Mouse (Mus musculus): ENCODE data around the gene Asns. TPM values are rescaled to one million over a fixed set of nuclear protein-coding genes. Genes with fewer than 3 reads are reported as not detected.

The Asns gene
- 54.9 and 60.2 TPM in 2 replicates for polyA plus RNA-seq (2016; fragmentation: Nextera tagmentation; extraction: Ambion mirVana)

- Histone ChIP-seq H3K4me3 (peak within 1 kb of the TSS; percentile 72), H3K4me1 (no peaks in the 10 kb centered on the region), H3K4me2 (replicated peaks) (peak within 1 kb of the TSS; percentile 90), H3K27me3 (replicated peaks) (no peaks in the 10 kb centered on the region), H3K36me3 (no peaks in the 10 kb centered on the region), H3K9ac (peak within 1 kb of the TSS; percentile 68), H3K27ac (no peak within 1 kb of the TSS), H3K9me3 (no peaks in the 10 kb centered on the region)
- ATAC-seq (ENCODE audit: low FRiP score, low read depth): peak; percentile 98
- WGBS: under 1% methylated on average over 51 of the region's 51 CpGs
Observed at GRCm38 (mm10) chr6:7692884-7693585, at the start of gene Asns. TSS of gene Asns (minus strand) at chr6:7693254.

GRCm38 (mm10) chr6:7741721-7742120 is 48.7 kb upstream of the Asns start:
- no peak for ATAC-seq (ENCODE audit: low FRiP score, low read depth)
- H3K9me3 ChIP-seq: no peaks in the 10 kb centered on the region
- H3K4me2 ChIP-seq (replicated peaks): no peak overlapping the region
- no peaks in the 10 kb centered on the region for H3K27me3 ChIP-seq (replicated peaks)
- no peaks in the 10 kb centered on the region for H3K36me3 ChIP-seq
- 82% methylated on average over 3 of the region's 3 CpGs for WGBS
- H3K4me1 ChIP-seq: no peaks in the 10 kb centered on the region
- no peak overlapping the region for H3K9ac ChIP-seq
- no peak overlapping the region for H3K27ac ChIP-seq
- no peak overlapping the region for H3K4me3 ChIP-seq

- H3K4me2 ChIP-seq (replicated peaks): no peak overlapping the region
- no peaks in the 10 kb centered on the region for H3K4me1 ChIP-seq
- ATAC-seq (ENCODE audit: low FRiP score, low read depth): no peak
- H3K27me3 ChIP-seq (replicated peaks): no peaks in the 10 kb centered on the region
- 93% methylated on average over 2 of the region's 2 CpGs for WGBS
- H3K36me3 ChIP-seq: no peaks in the 10 kb centered on the region
- H3K4me3 ChIP-seq: no peak overlapping the region
- H3K9me3 ChIP-seq: no peaks in the 10 kb centered on the region
- H3K27ac ChIP-seq: no peak overlapping the region
- no peak overlapping the region for H3K9ac ChIP-seq
Observed at GRCm38 (mm10) chr6:7737842-7738241, 44.8 kb upstream of the Asns start.

GRCm38 (mm10) chr6:7732754-7733708 is 40.0 kb upstream of the Asns start:
- Histone ChIP-seq H3K36me3 (no peaks in the 10 kb centered on the region), H3K27ac (no peak overlapping the region), H3K4me1 (no peaks in the 10 kb centered on the region), H3K9ac (no peak overlapping the region), H3K4me3 (no peak overlapping the region), H3K27me3 (replicated peaks) (no peaks in the 10 kb centered on the region), H3K4me2 (replicated peaks) (no peak overlapping the region), H3K9me3 (peaks cover 4% of the 10 kb centered on the region; the same call in 1 of the 2 replicates)
- WGBS: 42% methylated on average over 12 of the region's 12 CpGs
- ATAC-seq (ENCODE audit: low FRiP score, low read depth): peak; percentile 80; the same call in 1 of the 2 replicates

GRCm38 (mm10) chr6:7732097-7732496 is 39.0 kb upstream of the Asns start:
- Histone ChIP-seq H3K27ac (no peak overlapping the region), H3K9me3 (peaks cover 8% of the 10 kb centered on the region; the same call in 1 of the 2 replicates), H3K36me3 (no peaks in the 10 kb centered on the region), H3K4me1 (no peaks in the 10 kb centered on the region), H3K4me3 (no peak overlapping the region), H3K4me2 (replicated peaks) (no peak overlapping the region), H3K9ac (no peak overlapping the region), H3K27me3 (replicated peaks) (no peaks in the 10 kb centered on the region)
- no peak for ATAC-seq (ENCODE audit: low FRiP score, low read depth)
- WGBS: 90% methylated on average over 6 of the region's 6 CpGs

GRCm38 (mm10) chr6:7729128-7729527 is 36.1 kb upstream of the Asns start:
- Histone ChIP-seq H3K27ac (no peak overlapping the region), H3K4me2 (replicated peaks) (no peak overlapping the region), H3K9ac (no peak overlapping the region), H3K27me3 (replicated peaks) (no peaks in the 10 kb centered on the region), H3K9me3 (peaks cover 8% of the 10 kb centered on the region; the same call in 1 of the 2 replicates), H3K4me1 (no peaks in the 10 kb centered on the region), H3K4me3 (no peak overlapping the region), H3K36me3 (no peaks in the 10 kb centered on the region)
- no peak for ATAC-seq (ENCODE audit: low FRiP score, low read depth)
- WGBS: 83% methylated on average over 2 of the region's 2 CpGs

- Histone ChIP-seq H3K27me3 (replicated peaks) (no peaks in the 10 kb centered on the region), H3K4me2 (replicated peaks) (no peak overlapping the region), H3K9me3 (peaks cover 8% of the 10 kb centered on the region; the same call in 1 of the 2 replicates), H3K36me3 (no peaks in the 10 kb centered on the region), H3K4me1 (no peaks in the 10 kb centered on the region), H3K4me3 (no peak overlapping the region), H3K27ac (no peak overlapping the region), H3K9ac (no peak overlapping the region)
- WGBS: 90% methylated on average over 5 of the region's 5 CpGs
- ATAC-seq (ENCODE audit: low FRiP score, low read depth): no peak
Observed at GRCm38 (mm10) chr6:7728241-7728640, 35.2 kb upstream of the Asns start.

- H3K9ac ChIP-seq: no peak overlapping the region
- no peak for ATAC-seq (ENCODE audit: low FRiP score, low read depth)
- H3K27ac ChIP-seq: no peak overlapping the region
- H3K27me3 ChIP-seq (replicated peaks): no peaks in the 10 kb centered on the region
- H3K4me2 ChIP-seq (replicated peaks): no peak overlapping the region
- H3K36me3 ChIP-seq: no peaks in the 10 kb centered on the region
- H3K4me1 ChIP-seq: no peaks in the 10 kb centered on the region
- 83% methylated on average over 4 of the region's 4 CpGs for WGBS
- no peak overlapping the region for H3K4me3 ChIP-seq
- no peaks in the 10 kb centered on the region for H3K9me3 ChIP-seq
Observed at GRCm38 (mm10) chr6:7716236-7716635, 23.2 kb upstream of the Asns start.

GRCm38 (mm10) chr6:7714230-7714629 is 21.2 kb upstream of the Asns start:
- no peak for ATAC-seq (ENCODE audit: low FRiP score, low read depth)
- Histone ChIP-seq H3K9ac (no peak overlapping the region), H3K4me2 (replicated peaks) (no peak overlapping the region), H3K9me3 (no peaks in the 10 kb centered on the region), H3K27ac (no peak overlapping the region), H3K27me3 (replicated peaks) (no peaks in the 10 kb centered on the region), H3K4me1 (no peaks in the 10 kb centered on the region), H3K4me3 (no peak overlapping the region), H3K36me3 (no peaks in the 10 kb centered on the region)
- WGBS: 80% methylated on average over 2 of the region's 2 CpGs

GRCm38 (mm10) chr6:7711837-7712330 is 18.8 kb upstream of the Asns start:
- no peak for ATAC-seq (ENCODE audit: low FRiP score, low read depth)
- WGBS: 66% methylated on average over 3 of the region's 3 CpGs
- no peak overlapping the region for H3K27ac ChIP-seq

GRCm38 (mm10) chr6:7708246-7708645 is 15.2 kb upstream of the Asns start:
- no peak for ATAC-seq (ENCODE audit: low FRiP score, low read depth)
- WGBS: 84% methylated on average over 3 of the region's 3 CpGs

More at GRCm38 (mm10) chr6:7711837-7712330, 18.8 kb upstream of the Asns start:
- no peak overlapping the region for H3K9ac ChIP-seq
- H3K4me3 ChIP-seq: no peak overlapping the region
- H3K9me3 ChIP-seq: no peaks in the 10 kb centered on the region
- no peak overlapping the region for H3K4me2 ChIP-seq (replicated peaks)
- H3K36me3 ChIP-seq: no peaks in the 10 kb centered on the region
- H3K4me1 ChIP-seq: no peaks in the 10 kb centered on the region
- no peaks in the 10 kb centered on the region for H3K27me3 ChIP-seq (replicated peaks)

GRCm38 (mm10) chr6:7706796-7707195 is 13.7 kb upstream of the Asns start:
- H3K4me1 ChIP-seq: no peaks in the 10 kb centered on the region
- H3K9me3 ChIP-seq: no peaks in the 10 kb centered on the region
- WGBS: 60% methylated on average over 1 of the region's 1 CpGs
- no peak overlapping the region for H3K27ac ChIP-seq
- H3K27me3 ChIP-seq (replicated peaks): no peaks in the 10 kb centered on the region
- H3K4me3 ChIP-seq: no peak overlapping the region
- no peak overlapping the region for H3K9ac ChIP-seq
- no peaks in the 10 kb centered on the region for H3K36me3 ChIP-seq
- no peak for ATAC-seq (ENCODE audit: low FRiP score, low read depth)
- no peak overlapping the region for H3K4me2 ChIP-seq (replicated peaks)

More at GRCm38 (mm10) chr6:7708246-7708645, 15.2 kb upstream of the Asns start:
- no peak overlapping the region for H3K27ac ChIP-seq
- no peaks in the 10 kb centered on the region for H3K36me3 ChIP-seq
- no peak overlapping the region for H3K4me2 ChIP-seq (replicated peaks)
- no peaks in the 10 kb centered on the region for H3K9me3 ChIP-seq
- H3K4me3 ChIP-seq: no peak overlapping the region
- H3K4me1 ChIP-seq: no peaks in the 10 kb centered on the region
- no peak overlapping the region for H3K9ac ChIP-seq
- no peaks in the 10 kb centered on the region for H3K27me3 ChIP-seq (replicated peaks)

All from neural tube, embryonic 12.5 days (tissue).